Mouse (Mus musculus): ENCODE results near the gene Aff3. TPM values are rescaled to one million over a fixed set of nuclear protein-coding genes. Genes with fewer than 3 reads are reported as not detected.

Aff3 gene
- polyA plus RNA-seq, 1 experiment = 2.2 TPM

DNA sequence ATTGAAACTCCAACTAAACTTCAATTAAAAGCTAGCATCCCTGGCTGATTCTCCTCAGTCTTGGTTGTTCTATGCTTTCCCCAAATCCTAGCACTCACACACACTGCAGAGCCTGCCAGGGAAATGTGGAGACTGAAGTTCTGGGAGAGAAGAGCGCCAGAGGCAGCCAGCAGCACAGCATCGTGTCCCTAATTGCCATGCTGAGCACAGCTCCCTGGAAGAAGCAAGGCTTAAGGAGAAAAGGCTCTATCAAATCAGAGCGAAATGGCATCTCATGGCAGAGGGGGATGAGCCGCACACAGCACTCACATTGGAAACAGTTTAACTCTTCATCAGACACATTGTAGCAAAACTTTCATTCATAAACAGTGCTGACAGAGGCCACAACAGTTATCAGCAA lies 254.3 kb downstream of the Aff3 start:
- H3K27me3 ChIP-seq (replicated peaks; ENCODE audit: control insufficient read depth, insufficient read depth, low read length) = no peaks in the 10 kb centered on the region
- TF ChIP-seq POLR2A (IDR thresholded peaks at IDR 0.05; ENCODE audit: low read depth, low read length) (no peak), CTCF (conservative IDR thresholded peaks at IDR 0.05; ENCODE audit: insufficient read depth, insufficient read length, low read depth, low read length) (no peak)
- DNase-seq = no peak
- H3K27ac ChIP-seq (ENCODE audit: insufficient read depth, low read depth, low read length) = no peak overlapping the region
- H3K4me1 ChIP-seq (ENCODE audit: control insufficient read depth, insufficient read depth, low read length) = no peaks in the 10 kb centered on the region
- 55% methylated on average over 4 of the region's 4 CpGs for WGBS
- H3K36me3 ChIP-seq (ENCODE audit: control insufficient read depth, insufficient read depth, low read length) = no peaks in the 10 kb centered on the region
- H3K4me3 ChIP-seq (ENCODE audit: insufficient read depth, low read depth, low read length) = no peak overlapping the region

DNA sequence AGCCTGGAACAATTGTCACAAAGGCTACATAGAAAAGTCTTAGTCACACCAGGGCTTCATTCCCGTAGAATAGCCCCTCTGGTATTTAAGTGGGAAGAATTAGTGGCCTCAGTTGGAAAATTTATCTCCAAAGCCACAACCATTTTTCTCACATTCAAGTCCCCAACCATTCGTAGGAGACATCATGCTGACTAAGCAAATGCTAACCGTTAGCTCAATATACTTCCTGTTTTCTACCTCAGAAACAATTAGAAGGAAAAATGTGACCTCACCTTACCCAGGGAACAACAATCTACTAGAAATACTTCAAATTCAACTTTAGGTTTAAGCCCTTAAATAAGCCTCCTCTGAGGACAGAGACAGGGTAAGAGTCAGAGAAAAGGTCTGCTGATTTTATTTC lies 256.5 kb downstream of the Aff3 start:
- H3K4me3 ChIP-seq (ENCODE audit: insufficient read depth, low read depth, low read length) = no peak overlapping the region
- WGBS = 76% methylated on average over 3 of the region's 3 CpGs
- DNase-seq = no peak
- no peaks in the 10 kb centered on the region for H3K4me1 ChIP-seq (ENCODE audit: control insufficient read depth, insufficient read depth, low read length)
- H3K27me3 ChIP-seq (replicated peaks; ENCODE audit: control insufficient read depth, insufficient read depth, low read length) = no peaks in the 10 kb centered on the region
- no peak overlapping the region for H3K27ac ChIP-seq (ENCODE audit: insufficient read depth, low read depth, low read length)
- TF ChIP-seq POLR2A (IDR thresholded peaks at IDR 0.05; ENCODE audit: low read depth, low read length) = no peak
- no peak for TF ChIP-seq CTCF (conservative IDR thresholded peaks at IDR 0.05; ENCODE audit: insufficient read depth, insufficient read length, low read depth, low read length)
- H3K36me3 ChIP-seq (ENCODE audit: control insufficient read depth, insufficient read depth, low read length) = no peaks in the 10 kb centered on the region

DNA sequence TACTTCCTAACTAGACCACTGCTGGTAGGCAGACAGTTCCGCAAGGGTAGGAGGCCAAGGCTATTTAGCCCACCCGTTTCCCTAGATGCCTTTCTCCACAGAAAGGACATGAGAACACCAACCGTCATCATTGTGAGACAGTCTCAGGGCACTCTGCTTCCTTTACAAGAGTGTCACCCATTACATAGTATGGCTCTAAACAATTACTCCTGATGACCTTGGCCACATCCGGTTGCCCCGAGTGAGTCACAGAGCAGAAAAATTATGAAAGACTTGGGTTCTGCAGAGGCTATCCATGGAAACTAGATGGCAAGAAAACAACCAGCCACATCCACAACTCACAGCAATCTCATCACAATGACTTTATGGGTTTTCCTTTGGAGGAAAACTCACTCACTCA lies 261.0 kb downstream of the Aff3 start:
- TF ChIP-seq CTCF (conservative IDR thresholded peaks at IDR 0.05; ENCODE audit: insufficient read depth, insufficient read length, low read depth, low read length) (no peak), POLR2A (IDR thresholded peaks at IDR 0.05; ENCODE audit: low read depth, low read length) (no peak)
- WGBS = 83% methylated on average over 5 of the region's 5 CpGs
- Histone ChIP-seq H3K36me3 (ENCODE audit: control insufficient read depth, insufficient read depth, low read length) (no peaks in the 10 kb centered on the region), H3K4me3 (ENCODE audit: insufficient read depth, low read depth, low read length) (no peak overlapping the region), H3K27ac (ENCODE audit: insufficient read depth, low read depth, low read length) (no peak overlapping the region), H3K4me1 (ENCODE audit: control insufficient read depth, insufficient read depth, low read length) (no peaks in the 10 kb centered on the region), H3K27me3 (replicated peaks; ENCODE audit: control insufficient read depth, insufficient read depth, low read length) (no peaks in the 10 kb centered on the region)
- DNase-seq = no peak

DNA sequence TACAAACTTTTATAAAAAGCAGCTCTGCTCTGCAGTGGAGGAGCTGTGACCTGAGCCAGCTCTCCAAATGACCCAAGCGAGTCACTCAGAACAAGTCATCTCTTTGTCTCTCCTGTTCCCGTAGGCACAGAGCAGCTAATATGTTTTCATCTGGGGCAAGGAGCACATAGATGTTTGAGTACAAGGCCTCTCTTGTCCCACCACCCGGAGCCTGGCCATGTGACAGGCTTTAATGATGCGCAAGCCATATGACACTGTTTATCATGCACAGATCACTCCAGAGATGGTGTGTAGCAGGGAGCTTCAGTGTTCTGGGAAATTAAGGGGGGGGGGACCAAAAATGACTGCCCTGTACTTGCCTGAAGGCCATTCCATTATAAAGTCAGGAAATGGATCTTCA lies 262.9 kb downstream of the Aff3 start:
- DNase-seq = no peak
- Histone ChIP-seq H3K36me3 (ENCODE audit: control insufficient read depth, insufficient read depth, low read length) (no peaks in the 10 kb centered on the region), H3K4me1 (ENCODE audit: control insufficient read depth, insufficient read depth, low read length) (no peaks in the 10 kb centered on the region), H3K27ac (ENCODE audit: insufficient read depth, low read depth, low read length) (no peak overlapping the region), H3K27me3 (replicated peaks; ENCODE audit: control insufficient read depth, insufficient read depth, low read length) (no peaks in the 10 kb centered on the region), H3K4me3 (ENCODE audit: insufficient read depth, low read depth, low read length) (no peak overlapping the region)
- TF ChIP-seq CTCF (conservative IDR thresholded peaks at IDR 0.05; ENCODE audit: insufficient read depth, insufficient read length, low read depth, low read length) (no peak), POLR2A (IDR thresholded peaks at IDR 0.05; ENCODE audit: low read depth, low read length) (no peak)
- 74% methylated on average over 4 of the region's 4 CpGs for WGBS

- no peak for DNase-seq
- TF ChIP-seq POLR2A (IDR thresholded peaks at IDR 0.05; ENCODE audit: low read depth, low read length) (no peak), CTCF (conservative IDR thresholded peaks at IDR 0.05; ENCODE audit: insufficient read depth, insufficient read length, low read depth, low read length) (no peak)
- Histone ChIP-seq H3K36me3 (ENCODE audit: control insufficient read depth, insufficient read depth, low read length) (no peaks in the 10 kb centered on the region), H3K4me3 (ENCODE audit: insufficient read depth, low read depth, low read length) (no peak overlapping the region), H3K4me1 (ENCODE audit: control insufficient read depth, insufficient read depth, low read length) (no peaks in the 10 kb centered on the region), H3K27ac (ENCODE audit: insufficient read depth, low read depth, low read length) (no peak overlapping the region), H3K27me3 (replicated peaks; ENCODE audit: control insufficient read depth, insufficient read depth, low read length) (no peaks in the 10 kb centered on the region)
- WGBS = 92% methylated on average over 10 of the region's 10 CpGs
Measured at GRCm38 (mm10) chr1:38399269-38399668, 265.5 kb downstream of the Aff3 start.

- DNase-seq = no peak
- Histone ChIP-seq H3K36me3 (ENCODE audit: control insufficient read depth, insufficient read depth, low read length) (no peaks in the 10 kb centered on the region), H3K4me1 (ENCODE audit: control insufficient read depth, insufficient read depth, low read length) (no peaks in the 10 kb centered on the region), H3K4me3 (ENCODE audit: insufficient read depth, low read depth, low read length) (no peak overlapping the region), H3K27me3 (replicated peaks; ENCODE audit: control insufficient read depth, insufficient read depth, low read length) (no peaks in the 10 kb centered on the region), H3K27ac (ENCODE audit: insufficient read depth, low read depth, low read length) (no peak overlapping the region)
- TF ChIP-seq POLR2A (IDR thresholded peaks at IDR 0.05; ENCODE audit: low read depth, low read length) = no peak
- no peak for TF ChIP-seq CTCF (conservative IDR thresholded peaks at IDR 0.05; ENCODE audit: insufficient read depth, insufficient read length, low read depth, low read length)
- 70% methylated on average over 5 of the region's 5 CpGs for WGBS
Measured at GRCm38 (mm10) chr1:38398566-38398965, 266.2 kb downstream of the Aff3 start.

- no peak for DNase-seq
- H3K4me1 ChIP-seq (ENCODE audit: control insufficient read depth, insufficient read depth, low read length) = no peaks in the 10 kb centered on the region
- no peak overlapping the region for H3K27ac ChIP-seq (ENCODE audit: insufficient read depth, low read depth, low read length)
- TF ChIP-seq POLR2A (IDR thresholded peaks at IDR 0.05; ENCODE audit: low read depth, low read length) = no peak
- no peak for TF ChIP-seq CTCF (conservative IDR thresholded peaks at IDR 0.05; ENCODE audit: insufficient read depth, insufficient read length, low read depth, low read length)
- WGBS = 62% methylated on average over 11 of the region's 11 CpGs
- no peaks in the 10 kb centered on the region for H3K36me3 ChIP-seq (ENCODE audit: control insufficient read depth, insufficient read depth, low read length)
- H3K27me3 ChIP-seq (replicated peaks; ENCODE audit: control insufficient read depth, insufficient read depth, low read length) = no peaks in the 10 kb centered on the region
- no peak overlapping the region for H3K4me3 ChIP-seq (ENCODE audit: insufficient read depth, low read depth, low read length)
Measured at GRCm38 (mm10) chr1:38395194-38395681, 269.5 kb downstream of the Aff3 start.
